Mouse (Mus musculus) Muller cell, postnatal 12 days (primary cell): Measurements from ENCODE around the gene Tmc8.
"Not testable (repeated sequence)": the region's sequence is repeated elsewhere in the genome, so short reads cannot be mapped to it uniquely, and the experiment has no call there.

ENCODE experiments used
- DNase-seq: peaks from one replicate; pipeline ENCODE4 v3.0.0-alpha.2; 2015; ENCODE audit errors: inconsistent ontology term

The Tmc8 gene

GRCm38 (mm10) chr11:117797511-117798159 is 15.8 kb downstream of the Tmc8 start, which contains the start of gene 6030468B19Rik:
TSS of gene 6030468B19Rik (plus strand) at chr11:117797660.
- DNase-seq: no peak

DNA sequence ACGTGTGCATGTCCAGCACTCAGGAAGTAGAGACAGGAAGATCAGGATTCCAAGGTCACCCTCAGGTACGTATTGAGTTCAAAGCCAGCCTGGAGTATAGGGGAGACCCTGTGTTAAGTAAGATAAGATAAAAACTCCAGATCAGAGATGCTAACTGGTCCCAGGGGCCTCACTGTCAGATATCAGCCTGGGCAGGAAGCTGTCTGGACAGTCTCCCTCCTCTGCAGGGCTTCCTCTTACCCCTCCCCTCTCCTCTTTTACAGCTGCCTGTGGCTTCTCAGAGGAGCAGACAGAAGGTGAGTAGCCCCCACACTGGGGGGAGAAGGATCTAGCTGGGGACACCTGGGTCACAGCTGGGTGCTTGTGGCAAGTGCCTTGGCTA is 16.3 kb downstream of the Tmc8 start:
- DNase-seq: no peak

DNA sequence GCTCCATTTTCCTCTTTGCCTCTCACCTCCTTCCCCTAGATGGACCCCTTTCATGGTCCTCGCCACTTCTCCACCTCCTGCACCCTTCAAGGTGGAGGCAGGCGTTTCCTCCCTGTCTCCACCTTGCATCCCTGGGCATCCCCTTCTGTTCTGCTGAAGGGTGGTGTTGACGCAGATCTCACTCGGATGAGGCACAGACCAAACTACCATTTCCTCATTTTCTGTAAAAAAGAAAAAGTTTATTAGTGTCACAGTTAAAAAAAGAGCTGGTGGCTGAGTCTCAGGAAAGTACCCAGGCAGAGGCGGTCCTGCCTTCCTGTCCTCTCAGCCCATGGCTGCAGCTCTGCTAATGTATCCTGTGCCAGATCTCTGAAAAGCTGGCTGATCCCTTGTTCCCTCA is 17.3 kb downstream of the Tmc8 start:
- DNase-seq: no peak

DNA sequence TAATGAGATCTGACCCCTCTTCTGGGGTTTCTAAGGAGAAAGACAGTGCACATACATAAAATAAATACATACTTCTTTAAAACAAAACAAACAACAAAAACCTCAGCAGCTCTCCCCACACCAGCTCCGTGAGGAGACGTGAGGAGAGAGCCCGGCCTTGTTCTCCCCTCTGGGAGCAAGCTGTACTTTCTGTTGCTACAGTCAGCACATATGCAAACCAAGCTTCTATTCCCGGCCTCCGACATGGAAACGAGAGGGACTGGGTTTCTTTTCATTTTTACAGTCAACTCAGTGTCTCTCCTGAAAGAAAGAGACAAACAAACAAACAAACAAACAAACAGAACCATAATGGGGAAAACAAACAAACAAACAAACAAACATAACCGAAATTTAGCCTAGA is 18.2 kb downstream of the Tmc8 start:
- DNase-seq: no peak

GRCm38 (mm10) chr11:117801650-117802049 is 19.8 kb downstream of the Tmc8 start:
- DNase-seq: no peak

DNA sequence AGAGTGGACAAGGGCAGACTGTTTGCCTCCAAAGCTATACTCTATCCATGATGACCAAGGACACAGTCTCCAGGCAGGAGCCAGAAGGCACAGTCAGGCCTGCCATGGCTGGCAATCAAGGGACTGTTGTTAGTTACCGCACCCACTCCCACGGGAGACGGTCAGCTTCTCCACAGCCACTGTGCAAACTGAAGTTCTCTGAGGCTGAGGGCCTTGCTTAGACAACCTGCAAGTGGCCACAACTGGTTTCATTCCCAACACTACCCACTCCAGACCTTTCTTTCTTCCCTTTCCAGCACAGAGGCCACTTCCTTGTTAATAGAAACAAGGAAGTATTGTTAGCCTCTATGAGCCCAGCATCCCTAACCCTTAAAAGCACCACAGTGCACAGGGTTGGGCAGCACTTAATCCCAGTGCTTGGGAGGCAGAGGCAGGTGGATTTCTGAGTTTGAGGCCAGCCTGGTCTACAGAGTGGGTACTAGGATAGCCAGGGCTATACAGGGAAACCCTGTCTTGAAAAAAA is 21.4 kb downstream of the Tmc8 start:
- no peak for DNase-seq

- no peak for DNase-seq
These were observed 24.9 kb downstream of the Tmc8 start for GRCm38 (mm10) chr11:117806781-117807180.

DNA sequence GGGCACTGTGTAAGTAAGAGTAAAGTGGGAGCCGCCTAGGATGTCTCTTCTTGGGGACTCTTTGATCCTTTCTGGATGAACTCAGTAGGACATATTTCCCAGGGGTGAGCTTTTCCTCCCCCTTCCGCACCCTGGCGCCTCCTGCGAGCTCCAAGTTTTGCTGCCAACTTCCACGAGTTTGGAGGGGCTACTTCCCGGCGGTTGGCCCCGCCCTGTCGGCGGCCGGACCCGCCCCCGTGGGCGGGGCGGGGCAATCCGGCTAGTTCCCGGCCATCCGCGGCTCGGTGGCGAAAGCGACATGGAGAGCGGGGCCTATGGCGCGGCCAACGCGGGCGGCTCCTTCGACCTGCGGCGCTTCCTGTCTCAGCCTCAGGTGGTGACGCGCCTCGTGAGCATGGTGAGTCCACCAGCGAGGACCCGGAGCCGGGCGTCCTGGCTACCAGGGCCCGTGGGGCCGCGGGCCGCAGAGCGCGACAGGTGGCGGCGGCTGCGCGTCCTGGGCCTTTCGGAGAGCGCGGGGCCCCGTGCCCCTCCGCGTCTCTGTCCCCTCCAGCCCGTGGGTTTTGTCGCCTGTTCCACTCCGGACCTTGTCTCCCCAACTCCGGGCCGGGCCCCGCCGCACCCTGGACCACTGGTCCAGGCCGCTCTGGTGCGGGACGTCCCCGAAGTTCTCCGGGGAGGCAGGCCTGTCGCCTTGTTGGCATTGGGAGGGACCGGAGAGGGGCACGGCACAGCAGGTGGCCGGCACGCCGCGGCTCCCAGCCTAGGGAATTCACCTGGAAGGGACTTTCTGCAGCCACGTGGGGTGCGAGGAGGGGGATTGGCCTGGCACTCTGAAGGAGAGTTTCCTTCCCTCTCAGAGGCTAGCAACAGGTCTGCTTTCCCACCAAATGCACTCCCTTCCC is 27.8 kb downstream of the Tmc8 start, which contains the start of the genes Gm20708 and Syngr2:
Gene Gm20708, plus strand, starts transcription at position 262 of the 905 bp plus-strand sequence.
Gene Syngr2, plus strand, starts transcription at position 262 of the 905 bp plus-strand sequence.
- DNase-seq: peak; percentile 87

GRCm38 (mm10) chr11:117810401-117811046 is 28.6 kb downstream of the Tmc8 start:
- DNase-seq: peak; percentile 93

GRCm38 (mm10) chr11:117813867-117814266 is 32.0 kb downstream of the Tmc8 start:
- no peak for DNase-seq

DNA sequence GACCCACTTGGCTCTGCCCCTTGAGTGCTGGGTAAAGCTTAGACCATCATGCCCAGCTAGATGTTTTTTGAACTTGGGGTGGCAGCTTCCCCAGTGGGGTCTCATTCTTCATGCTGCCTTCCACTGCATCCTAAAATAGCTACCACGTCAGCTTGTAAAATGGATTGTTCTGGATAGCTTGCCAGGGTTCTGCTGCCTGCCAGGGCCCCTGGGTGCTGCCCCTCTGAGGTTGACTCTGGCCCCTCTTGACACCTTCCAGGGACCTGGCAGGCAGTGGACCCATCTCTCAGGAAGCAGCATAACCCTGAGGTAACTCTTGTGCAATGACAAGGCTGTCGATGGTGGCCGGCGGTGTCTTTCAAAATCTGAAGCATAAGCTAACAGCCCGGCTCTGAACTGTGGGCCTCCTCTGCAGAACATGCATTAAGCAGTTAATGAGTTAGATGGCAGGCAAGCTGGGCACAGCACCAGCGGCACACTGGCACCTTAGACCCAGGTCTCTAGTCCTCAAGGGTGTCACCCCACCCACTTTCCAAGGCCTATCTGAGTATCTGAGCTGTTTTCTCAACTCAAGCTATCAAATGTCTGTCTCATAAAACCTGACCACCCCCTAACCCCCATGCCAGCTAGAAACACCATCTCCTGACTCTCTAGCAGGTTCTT is 33.0 kb downstream of the Tmc8 start:
- DNase-seq: no peak

- not testable (repeated sequence) for DNase-seq
These were observed 34.0 kb downstream of the Tmc8 start for GRCm38 (mm10) chr11:117815850-117816249.

GRCm38 (mm10) chr11:117816389-117816996 is 34.6 kb downstream of the Tmc8 start:
- no peak for DNase-seq

DNA sequence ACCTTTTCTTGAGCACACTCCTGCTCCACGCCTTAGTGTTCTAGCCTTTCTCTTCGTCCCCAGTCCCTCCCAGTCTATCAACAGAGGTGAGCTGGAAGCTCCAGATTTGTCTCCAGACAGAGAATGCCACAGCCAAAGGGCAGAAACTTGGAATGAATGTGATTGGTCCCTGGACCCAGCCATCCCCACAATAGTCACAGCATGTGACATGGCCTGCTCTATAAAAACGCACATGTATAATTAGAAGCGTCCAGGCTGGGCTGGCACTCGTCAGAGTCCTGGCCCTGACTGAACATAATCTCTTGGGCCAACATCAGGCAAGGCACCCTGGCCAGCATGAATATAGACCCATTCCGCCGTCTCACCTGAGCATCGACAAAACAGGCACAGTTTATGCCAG is 37.2 kb downstream of the Tmc8 start:
- peak; percentile 29 for DNase-seq

DNA sequence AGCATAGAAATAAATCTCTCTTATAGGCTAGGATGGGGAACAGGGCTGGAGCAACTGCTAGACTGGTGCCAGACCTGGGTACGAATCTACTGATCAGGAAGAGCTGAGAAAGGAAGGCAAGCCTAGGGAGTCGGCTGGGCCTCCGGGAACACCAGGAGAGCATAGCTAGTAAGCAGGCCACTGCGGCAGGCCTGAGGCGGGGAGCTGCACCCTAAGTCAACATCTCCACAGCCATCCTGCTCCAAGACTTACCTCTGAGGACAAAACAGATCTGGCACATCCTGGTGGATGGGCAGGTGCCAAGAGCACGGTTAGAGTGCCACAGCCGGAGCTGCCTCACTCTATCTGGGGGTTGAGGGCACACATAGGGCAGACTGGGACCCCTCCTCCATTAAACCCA is 38.3 kb downstream of the Tmc8 start:
- DNase-seq: no peak

DNA sequence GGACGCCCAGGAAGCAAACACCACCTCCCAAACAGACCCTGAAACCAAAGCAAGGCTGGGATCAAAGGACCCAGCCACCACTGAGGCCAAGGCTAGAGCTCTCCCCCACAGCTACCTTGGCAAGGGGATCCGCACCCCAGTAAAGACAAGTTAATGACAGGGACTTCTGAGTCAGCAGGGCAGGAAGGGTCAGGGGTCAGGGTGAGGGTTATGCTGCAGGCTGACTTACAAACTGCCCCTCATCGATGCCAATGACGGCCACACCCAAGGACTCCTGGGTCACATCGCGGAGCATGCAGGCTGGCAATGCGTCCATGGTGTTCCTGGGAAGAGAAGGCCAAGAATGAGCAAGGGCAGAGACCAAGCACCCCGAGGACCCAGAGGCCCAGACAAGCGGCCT is 40.0 kb downstream of the Tmc8 start:
- no peak for DNase-seq

- DNase-seq: peak; percentile 70
These were observed 40.9 kb downstream of the Tmc8 start for GRCm38 (mm10) chr11:117822728-117823241.

- no peak for DNase-seq
These were observed 41.5 kb downstream of the Tmc8 start for GRCm38 (mm10) chr11:117823411-117823810.

DNA sequence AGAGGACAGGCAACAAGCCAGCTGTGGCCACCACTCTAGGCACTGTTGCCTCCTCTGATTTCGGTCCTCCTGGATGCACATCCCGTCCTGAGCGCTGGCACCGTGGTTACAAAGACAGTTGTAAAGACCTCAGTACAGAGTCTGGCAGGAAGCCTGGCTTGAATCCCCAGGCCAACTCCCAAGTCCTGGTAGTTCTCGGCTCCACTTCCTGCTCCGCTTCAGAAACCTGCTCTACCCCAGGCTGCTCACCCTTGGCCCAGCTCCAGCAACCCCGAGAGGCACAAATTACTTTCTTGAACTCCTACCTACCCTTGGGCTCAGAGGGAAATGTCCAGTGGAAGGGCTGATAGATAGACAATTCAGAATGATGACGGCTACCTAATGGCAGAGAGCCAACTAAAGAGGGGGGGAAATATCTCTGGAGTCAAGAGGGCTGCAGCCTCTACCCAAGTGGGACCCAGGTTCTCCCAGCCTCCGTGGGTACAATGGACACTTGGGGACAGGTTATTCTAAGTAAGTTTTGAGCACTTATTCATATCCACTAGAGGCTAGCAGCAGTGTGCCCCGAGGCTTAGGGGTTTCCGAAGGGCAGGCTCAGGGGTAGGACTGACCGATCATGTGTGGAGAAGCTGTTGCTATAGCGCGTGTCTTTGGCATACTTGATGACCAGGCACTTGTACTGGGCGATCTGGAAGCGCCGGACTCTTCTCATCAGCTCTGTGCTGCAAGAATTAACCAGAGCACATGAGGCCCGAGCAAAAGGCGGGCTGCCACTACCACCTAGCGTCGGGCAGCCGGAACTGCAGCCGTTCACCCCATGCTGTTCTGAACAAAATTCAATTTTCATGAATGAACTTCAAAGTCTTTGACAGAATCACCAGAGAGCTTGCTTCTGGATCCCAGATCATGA is 42.4 kb downstream of the Tmc8 start:
- DNase-seq: peak; percentile 88
